Mouse (Mus musculus) midbrain, postnatal 0 days (tissue): Measurements from ENCODE around the gene Jup. TPM values are rescaled to one million over a fixed set of nuclear protein-coding genes. Genes with fewer than 3 reads are reported as not detected.

ENCODE experiments used
- ATAC-seq: fragments of 200-750 bp; cut with Nextera tagmentation; 2 replicates; pipeline ENCODE4 v1.8.0; 2017; ENCODE audit warnings: moderate number of reproducible peaks, mild to moderate bottlenecking, moderate TSS enrichment, moderate library complexity; ENCODE audit not compliant: low FRiP score
- DNase-seq: peaks from one replicate; pipeline ENCODE4 v3.0.0-alpha.2; 2015; ENCODE audit warnings: low spot score
- H3K27ac ChIP-seq: fragments of 300-500 bp; sonication (generic); 2 replicates; pipeline ENCODE4 v1.5.1; 2014; ENCODE audit warnings: low read depth, mild to moderate bottlenecking, low read length, mixed read lengths
- H3K27me3 ChIP-seq: fragments of 300-500 bp; sonication (generic); 2 replicates; pipeline ENCODE4 v1.6.1; 2014; ENCODE audit warnings: low read length, control low read depth, mixed read lengths; ENCODE audit not compliant: insufficient read depth
- H3K36me3 ChIP-seq: fragments of 300-500 bp; sonication (generic); 2 replicates; pipeline ENCODE4 v1.6.1; 2014; ENCODE audit warnings: low read length, control low read depth, mixed read lengths; ENCODE audit not compliant: insufficient read depth
- H3K4me1 ChIP-seq: fragments of 300-500 bp; sonication (generic); 2 replicates; pipeline ENCODE4 v1.6.1; 2014; ENCODE audit warnings: mild to moderate bottlenecking, control low read depth, antibody characterized with exemption, low read length, mixed read lengths; ENCODE audit not compliant: insufficient read depth
- H3K4me2 ChIP-seq: fragments of 300-500 bp; sonication (generic); 2 replicates; pipeline ENCODE4 v1.6.1; 2014; ENCODE audit warnings: low read depth, mild to moderate bottlenecking, low read length, mixed read lengths; ENCODE audit not compliant: poor library complexity, severe bottlenecking
- H3K4me3 ChIP-seq: fragments of 300-500 bp; sonication (generic); 2 replicates; pipeline ENCODE4 v1.5.1; 2014; ENCODE audit warnings: low read depth, mild to moderate bottlenecking, low read length, moderate library complexity
- H3K9ac ChIP-seq: fragments of 300-500 bp; sonication (generic); replicated peaks from 2 replicates; pipeline ENCODE4 v1.6.1; 2014; ENCODE audit warnings: mild to moderate bottlenecking, low read length, moderate library complexity, mixed read lengths; ENCODE audit not compliant: poor library complexity, severe bottlenecking
- H3K9me3 ChIP-seq: fragments of 300-500 bp; sonication (generic); 2 replicates; pipeline ENCODE4 v1.6.1; 2016; ENCODE audit warnings: low read length, control low read depth
- CTCF ChIP-seq: IDR thresholded peaks from 2 replicates; pipeline ENCODE4 v1.5.1; 2016; ENCODE audit warnings: antibody characterized with exemption, mild to moderate bottlenecking
- WGBS: fragments of 180-500 bp; shearing (Covaris S2); extraction: QIAGEN DNeasy Blood & Tissue Kit; methylation state at CpG from one replicate; pipeline ENCODE4 v1.1.7; 2014; 5-methylcytosine and 5-hydroxymethylcytosine counted together
- polyA plus RNA-seq: library from polyadenylated mRNA; unstranded; fragments of >200 nt; fragmentation: Nextera tagmentation; extraction: Ambion mirVana; gene quantifications from 2 replicates; pipeline ENCODE4 v1.2.1, GENCODE M21; 2015
- total RNA-seq: library from RNA; depleted of rRNA; stranded (reverse); fragments of >200 nt; gene quantifications from 2 replicates; pipeline ENCODE4 v1.2.3, GENCODE M21; 2014

Jup gene
- total and polyA plus RNA-seq, 2 experiments from 2014 or later = 69.7 to 156 TPM

DNA sequence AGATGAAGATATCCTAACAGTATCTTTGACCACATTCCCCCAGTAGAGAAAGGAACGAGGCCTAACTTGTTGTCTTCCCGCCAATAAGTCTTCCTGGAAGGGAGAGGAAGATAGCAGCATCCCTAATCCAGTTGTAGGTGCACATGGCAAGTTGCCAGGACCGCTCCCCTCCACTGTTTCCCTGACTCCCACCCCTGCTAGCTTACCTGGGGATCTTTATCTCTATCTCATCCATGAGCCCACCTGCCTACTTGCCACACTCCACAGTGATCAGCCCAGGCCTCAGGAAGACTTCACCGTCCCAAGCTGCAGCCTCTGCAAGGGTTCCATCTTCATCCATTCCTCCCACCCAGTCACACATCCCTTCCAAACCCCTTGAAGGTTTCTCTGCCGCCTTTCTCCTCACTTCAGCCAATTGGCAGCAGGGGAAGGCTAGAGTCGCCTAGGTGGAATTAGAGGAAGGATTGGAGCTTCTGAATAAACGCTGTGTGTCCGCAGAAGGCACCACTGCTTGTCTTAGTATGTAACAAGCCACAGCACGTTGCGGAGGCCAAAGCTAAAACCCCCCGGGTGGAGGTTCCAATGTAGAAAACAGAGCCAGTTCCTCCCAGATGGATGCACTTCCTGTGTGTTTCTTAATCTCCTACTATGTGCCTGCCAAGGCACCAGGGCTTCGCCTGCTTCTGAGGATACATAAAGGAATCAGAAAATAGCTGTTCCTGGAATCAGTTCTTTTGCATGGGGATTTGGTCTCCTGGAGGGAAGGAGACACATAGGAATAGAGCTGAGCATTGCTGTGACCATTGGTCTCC, 2.4 kb upstream of the Jup start:
- 74% methylated on average over 12 of the region's 12 CpGs for WGBS
- H3K36me3 ChIP-seq = no peaks in the 10 kb centered on the region
- H3K4me2 ChIP-seq = no peak overlapping the region
- H3K9ac ChIP-seq = no peak overlapping the region
- no peaks in the 10 kb centered on the region for H3K27me3 ChIP-seq
- peaks cover 15% of the 10 kb centered on the region for H3K4me1 ChIP-seq
- no peak overlapping the region for H3K4me3 ChIP-seq
- H3K27ac ChIP-seq = no peak overlapping the region
- ATAC-seq = no peak
- no peak for DNase-seq
- H3K9me3 ChIP-seq = no peaks in the 10 kb centered on the region
- TF ChIP-seq CTCF = no peak

DNA sequence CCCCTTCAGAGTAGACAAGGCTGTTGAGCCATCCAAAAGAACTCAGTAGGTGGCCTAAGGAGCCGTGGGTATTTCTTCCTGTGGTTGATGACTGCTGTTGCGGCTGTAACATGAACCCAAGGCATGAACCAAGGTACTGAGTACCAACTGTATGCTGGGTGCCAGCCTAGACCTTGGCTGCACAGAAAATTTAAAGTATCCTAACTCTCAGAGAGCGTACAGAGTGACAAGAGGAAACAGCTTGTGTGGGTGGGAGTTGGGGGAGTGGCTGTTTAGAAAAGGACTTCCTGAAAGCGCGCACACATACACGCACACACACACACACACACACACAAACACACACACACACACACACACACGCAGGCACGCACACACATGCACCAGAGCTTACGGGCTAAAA, 1.8 kb upstream of the Jup start:
- DNase-seq (no peak), ATAC-seq (no peak)
- H3K36me3 ChIP-seq = no peaks in the 10 kb centered on the region
- H3K4me3 ChIP-seq = no peak overlapping the region
- no peaks in the 10 kb centered on the region for H3K27me3 ChIP-seq
- TF ChIP-seq CTCF = no peak
- no peak overlapping the region for H3K27ac ChIP-seq
- H3K9me3 ChIP-seq = no peaks in the 10 kb centered on the region
- no peak overlapping the region for H3K9ac ChIP-seq
- H3K4me1 ChIP-seq = peaks cover 17% of the 10 kb centered on the region
- WGBS = 81% methylated on average over 9 of the region's 9 CpGs
- H3K4me2 ChIP-seq = no peak overlapping the region

DNA sequence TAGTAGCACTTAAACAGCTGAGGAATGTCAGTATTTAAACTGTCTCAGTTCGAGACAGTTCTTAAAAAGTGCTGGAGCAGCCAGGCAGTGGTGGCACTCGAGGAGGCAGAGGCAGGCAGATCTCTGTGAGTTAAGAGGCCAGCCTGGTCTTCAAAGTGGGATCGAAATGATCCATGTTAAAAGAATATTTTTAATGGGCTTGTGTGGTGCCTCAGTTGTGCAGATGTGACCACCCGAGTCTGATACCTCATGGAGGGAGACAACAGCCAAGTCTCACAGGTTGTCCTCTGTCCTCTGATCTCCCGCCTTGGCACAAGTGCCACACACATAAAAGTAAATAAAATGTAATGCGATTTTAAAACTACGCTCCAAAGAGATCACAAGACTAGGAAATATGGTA, 954 bp upstream of the Jup start:
- peak overlapping the region; percentile 27; the same call in 1 of the 2 replicates for H3K27ac ChIP-seq
- no peak for ATAC-seq

DNA sequence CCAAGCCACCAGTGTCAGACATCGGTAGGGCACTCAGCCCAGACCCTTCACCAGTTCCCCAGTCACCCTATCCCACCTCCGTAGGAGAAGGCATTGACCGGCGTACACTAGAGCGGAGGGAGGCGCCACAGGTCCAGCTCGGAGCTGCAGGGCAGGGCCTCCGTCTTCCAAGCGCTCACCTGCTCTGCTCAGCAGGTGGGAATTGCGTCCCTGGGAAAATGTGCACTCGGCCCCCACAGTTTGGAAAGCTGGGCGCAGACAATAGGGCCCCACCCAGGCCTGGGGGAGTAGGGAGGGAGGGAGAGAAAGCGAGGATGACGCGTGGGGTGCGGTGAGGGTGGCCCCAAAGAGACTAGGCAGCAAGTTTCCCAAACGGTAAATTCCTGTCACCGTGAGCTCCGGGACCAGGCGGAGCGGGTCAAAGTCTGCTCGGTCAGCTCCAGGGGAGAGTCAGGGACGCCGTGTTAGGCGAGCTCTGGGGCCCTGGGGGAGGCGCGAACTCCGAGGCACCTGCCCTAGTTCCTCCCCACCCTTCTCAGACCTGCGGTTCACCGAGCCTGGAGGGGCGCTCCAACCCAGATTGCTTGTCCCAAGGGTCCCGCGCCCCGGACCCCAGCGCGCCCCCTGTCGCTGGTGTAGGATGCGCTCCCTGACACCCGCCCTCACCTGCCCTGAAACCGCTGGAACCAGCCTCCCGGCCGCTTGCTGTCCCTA, 520 bp downstream of the Jup start:
- Histone ChIP-seq H3K4me3 (peak overlapping the region; percentile 86), H3K36me3 (no peaks in the 10 kb centered on the region), H3K27me3 (no peaks in the 10 kb centered on the region), H3K27ac (peak overlapping the region; percentile 75), H3K9me3 (no peaks in the 10 kb centered on the region), H3K9ac (peak overlapping the region; percentile 80), H3K4me1 (peaks cover 17% of the 10 kb centered on the region), H3K4me2 (peak overlapping the region; percentile 79)
- DNase-seq (peak; percentile 12), ATAC-seq (no peak; the same call in none of the 2 replicates)
- peak; percentile 65 for TF ChIP-seq CTCF
- WGBS = under 1% methylated on average over 41 of the region's 42 CpGs

More for the DNA sequence above, 954 bp upstream of the Jup start:
- Histone ChIP-seq H3K27me3 (no peaks in the 10 kb centered on the region), H3K4me1 (peaks cover 17% of the 10 kb centered on the region), H3K9ac (no peak overlapping the region), H3K36me3 (no peaks in the 10 kb centered on the region), H3K4me3 (no peak overlapping the region), H3K9me3 (no peaks in the 10 kb centered on the region), H3K4me2 (peak overlapping the region; percentile 79; the same call in 1 of the 2 replicates)
- DNase-seq = no peak
- no peak for TF ChIP-seq CTCF
- WGBS = 93% methylated on average over 7 of the region's 7 CpGs

DNA sequence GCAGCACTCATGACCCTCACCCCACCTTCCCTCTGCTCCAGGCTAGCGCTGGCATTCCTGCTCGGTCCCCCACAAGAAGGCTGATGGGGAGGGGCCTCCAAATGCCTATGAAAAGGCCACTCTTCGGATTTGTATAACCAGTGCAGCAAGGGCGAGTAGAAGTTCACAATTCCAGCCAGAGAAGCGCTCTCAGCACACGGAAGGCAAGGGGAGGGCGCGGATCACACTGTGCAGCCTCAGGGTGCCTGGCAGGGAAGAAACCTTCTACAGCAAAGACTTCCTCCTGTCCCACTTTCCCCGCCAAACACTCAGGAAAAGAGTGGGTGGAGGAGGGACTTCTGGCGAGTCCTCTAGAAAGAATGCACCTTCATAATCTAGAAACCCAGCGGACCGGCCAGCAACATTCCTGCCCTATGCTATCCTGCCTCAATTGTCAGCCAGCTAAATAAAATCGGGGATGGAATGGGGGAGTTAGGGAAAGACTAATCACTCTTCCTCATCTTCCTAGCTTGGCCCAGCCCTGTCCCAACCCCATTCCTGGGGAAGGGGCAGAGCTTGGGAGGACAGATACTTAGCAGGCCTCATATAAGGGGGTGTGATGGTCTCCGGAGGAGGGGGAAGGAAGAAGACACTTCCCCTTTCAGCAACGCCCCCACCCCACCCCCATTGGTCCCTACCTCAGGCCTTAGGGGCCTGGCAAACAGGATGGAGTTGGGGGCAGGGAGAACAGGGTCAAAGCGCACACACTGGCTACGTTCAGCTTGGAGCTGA, 1.5 kb downstream of the Jup start:
- Histone ChIP-seq H3K4me1 (peaks cover 17% of the 10 kb centered on the region), H3K4me2 (peak overlapping the region; percentile 79), H3K9me3 (no peaks in the 10 kb centered on the region), H3K27ac (no peak overlapping the region; the same call in 1 of the 2 replicates), H3K36me3 (no peaks in the 10 kb centered on the region), H3K9ac (peak overlapping the region; percentile 80; the same call in 1 of the 2 replicates), H3K27me3 (no peaks in the 10 kb centered on the region), H3K4me3 (peak overlapping the region; percentile 86)
- DNase-seq (no peak), ATAC-seq (no peak)
- TF ChIP-seq CTCF = 0 out of 2 replicates have a peak, but pooled peaks have one; percentile 27
- 28% methylated on average over 17 of the region's 17 CpGs for whole genome bisulfite sequencing
